Mouse (Mus musculus): Measurements from ENCODE around the gene Pabpn1. TPM values are rescaled to one million over a fixed set of nuclear protein-coding genes. Genes with fewer than 3 reads are reported as not detected.

The Pabpn1 gene
- polyA plus RNA-seq, 1 experiment from 2014 or later, result 159 TPM

DNA sequence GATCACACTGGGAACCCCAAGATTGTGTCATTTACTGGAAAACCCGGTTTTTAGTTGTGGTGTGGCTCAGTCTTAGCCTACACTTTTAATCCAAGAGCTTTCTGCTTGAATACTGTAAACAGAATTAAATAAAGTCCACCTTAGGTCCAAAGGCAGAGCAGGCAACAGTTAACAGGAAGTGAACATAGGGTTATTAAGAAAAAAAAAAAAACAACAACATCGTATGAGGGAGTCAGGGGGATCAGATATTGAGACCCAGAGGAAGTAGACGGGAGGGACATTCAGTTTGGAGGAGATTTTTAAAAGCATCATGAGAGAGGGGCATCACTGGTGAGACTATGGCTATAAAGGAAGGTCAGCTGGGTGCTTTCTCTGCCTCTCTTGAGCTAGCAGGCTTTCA, 26.0 kb upstream of the Pabpn1 start:
- H3K36me3 ChIP-seq (replicated peaks; ENCODE audit: control insufficient read depth, insufficient read depth), result no peaks in the 10 kb centered on the region
- H3K4me1 ChIP-seq (replicated peaks; ENCODE audit: control insufficient read depth, insufficient read depth, low read length), result peaks cover 7% of the 10 kb centered on the region
- no peak overlapping the region for H3K4me2 ChIP-seq (replicated peaks)
- H3K27ac ChIP-seq, result no peak overlapping the region
- DNase-seq (ENCODE audit: low spot score) (no peak), ATAC-seq (ENCODE audit: low FRiP score) (no peak)
- H3K4me3 ChIP-seq (replicated peaks; ENCODE audit: low read length), result no peak overlapping the region
- no peak overlapping the region for H3K9ac ChIP-seq
- WGBS, result 82% methylated on average over 3 of the region's 3 CpGs
- H3K27me3 ChIP-seq (ENCODE audit: control insufficient read depth, insufficient read depth, low read length), result no peaks in the 10 kb centered on the region
- no peaks in the 10 kb centered on the region for H3K9me3 ChIP-seq (ENCODE audit: control insufficient read depth, low read length)

DNA sequence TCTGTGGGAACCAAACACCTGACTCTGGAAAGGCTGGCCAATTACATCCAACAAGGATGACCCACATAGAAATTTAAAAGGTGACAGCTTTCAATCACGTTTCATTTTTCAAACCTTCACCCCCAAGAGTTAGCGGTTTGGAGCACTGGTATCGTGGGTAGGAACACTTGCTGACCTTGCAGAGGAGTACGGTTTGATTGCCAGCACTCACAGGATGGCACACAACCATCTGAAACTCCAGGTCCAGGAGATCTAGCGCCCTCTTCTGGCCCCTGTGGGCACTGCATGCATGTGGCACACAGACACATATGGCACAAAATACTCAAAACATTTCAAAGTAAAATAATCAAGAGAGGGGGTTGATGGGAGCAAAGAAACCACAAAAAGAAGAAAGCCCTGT, 25.4 kb upstream of the Pabpn1 start:
- 63% methylated on average over 5 of the region's 5 CpGs for WGBS
- Histone ChIP-seq H3K9me3 (ENCODE audit: control insufficient read depth, low read length) (no peaks in the 10 kb centered on the region), H3K4me3 (replicated peaks; ENCODE audit: low read length) (no peak overlapping the region), H3K27me3 (ENCODE audit: control insufficient read depth, insufficient read depth, low read length) (no peaks in the 10 kb centered on the region), H3K36me3 (replicated peaks; ENCODE audit: control insufficient read depth, insufficient read depth) (peaks cover 2% of the 10 kb centered on the region; the same call in 1 of the 2 replicates), H3K4me1 (replicated peaks; ENCODE audit: control insufficient read depth, insufficient read depth, low read length) (peaks cover 7% of the 10 kb centered on the region), H3K9ac (no peak overlapping the region), H3K27ac (no peak overlapping the region), H3K4me2 (replicated peaks) (no peak overlapping the region)
- ATAC-seq (ENCODE audit: low FRiP score) (no peak), DNase-seq (ENCODE audit: low spot score) (no peak)

DNA sequence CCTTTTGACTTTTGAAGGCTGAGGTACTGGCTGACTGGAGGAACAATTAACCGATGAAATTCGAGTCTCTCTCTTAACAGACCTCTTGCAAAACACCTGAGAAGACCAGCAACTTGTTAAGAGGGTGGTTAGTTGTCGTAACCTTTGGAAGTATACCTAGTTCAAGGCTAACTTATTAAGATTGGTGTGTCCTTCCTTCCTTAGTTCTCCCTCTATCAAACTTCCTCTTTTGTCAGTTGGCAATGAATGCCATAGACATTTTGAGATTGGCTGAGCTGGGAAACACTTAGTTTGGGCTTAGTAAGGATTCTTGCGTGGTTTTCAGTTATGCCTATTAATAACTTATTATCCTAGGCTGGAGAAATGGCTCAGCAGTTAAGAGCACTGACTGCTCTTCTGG, 24.3 kb upstream of the Pabpn1 start:
- Histone ChIP-seq H3K27ac (no peak overlapping the region), H3K4me1 (replicated peaks; ENCODE audit: control insufficient read depth, insufficient read depth, low read length) (peaks cover 5% of the 10 kb centered on the region), H3K9ac (no peak overlapping the region), H3K4me2 (replicated peaks) (no peak overlapping the region), H3K36me3 (replicated peaks; ENCODE audit: control insufficient read depth, insufficient read depth) (peaks cover 7% of the 10 kb centered on the region), H3K27me3 (ENCODE audit: control insufficient read depth, insufficient read depth, low read length) (no peaks in the 10 kb centered on the region), H3K9me3 (ENCODE audit: control insufficient read depth, low read length) (no peaks in the 10 kb centered on the region), H3K4me3 (replicated peaks; ENCODE audit: low read length) (no peak overlapping the region)
- 93% methylated on average over 4 of the region's 4 CpGs for WGBS
- no peak for ATAC-seq (ENCODE audit: low FRiP score)
- DNase-seq (ENCODE audit: low spot score), result no peak

DNA sequence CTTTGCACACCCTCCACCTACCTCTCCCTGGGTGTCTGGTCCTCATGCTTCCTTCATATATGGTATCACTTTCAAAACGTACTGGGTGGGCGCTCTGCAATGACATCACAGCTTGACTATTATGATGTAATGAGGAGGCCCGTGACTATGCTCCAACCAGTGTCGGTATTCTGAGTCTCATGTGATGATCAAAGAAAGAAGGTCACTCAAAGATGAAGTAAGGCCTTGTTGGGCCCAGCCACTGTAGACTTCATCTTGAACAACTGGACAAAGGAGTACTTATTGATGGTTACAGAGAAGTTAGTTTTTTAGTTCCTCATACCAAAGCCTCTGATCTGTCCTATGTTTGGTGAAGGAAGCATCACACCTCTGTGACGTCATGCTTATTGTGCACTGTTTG, 21.4 kb upstream of the Pabpn1 start, which contains the start of gene Homez:
Gene Homez, minus strand, starts transcription at position 101 of the 400 bp plus-strand sequence.
- Histone ChIP-seq H3K9me3 (ENCODE audit: control insufficient read depth, low read length) (no peaks in the 10 kb centered on the region), H3K27ac (no peak within 1 kb of the TSS), H3K27me3 (ENCODE audit: control insufficient read depth, insufficient read depth, low read length) (no peaks in the 10 kb centered on the region), H3K4me1 (replicated peaks; ENCODE audit: control insufficient read depth, insufficient read depth, low read length) (peaks cover 8% of the 10 kb centered on the region; the same call in 1 of the 2 replicates), H3K4me3 (replicated peaks; ENCODE audit: low read length) (no peak within 1 kb of the TSS), H3K9ac (no peak within 1 kb of the TSS), H3K36me3 (replicated peaks; ENCODE audit: control insufficient read depth, insufficient read depth) (peaks cover 7% of the 10 kb centered on the region), H3K4me2 (replicated peaks) (no peak within 1 kb of the TSS)
- DNase-seq (ENCODE audit: low spot score), result no peak
- ATAC-seq (ENCODE audit: low FRiP score), result no peak
- 88% methylated on average over 5 of the region's 5 CpGs for WGBS

DNA sequence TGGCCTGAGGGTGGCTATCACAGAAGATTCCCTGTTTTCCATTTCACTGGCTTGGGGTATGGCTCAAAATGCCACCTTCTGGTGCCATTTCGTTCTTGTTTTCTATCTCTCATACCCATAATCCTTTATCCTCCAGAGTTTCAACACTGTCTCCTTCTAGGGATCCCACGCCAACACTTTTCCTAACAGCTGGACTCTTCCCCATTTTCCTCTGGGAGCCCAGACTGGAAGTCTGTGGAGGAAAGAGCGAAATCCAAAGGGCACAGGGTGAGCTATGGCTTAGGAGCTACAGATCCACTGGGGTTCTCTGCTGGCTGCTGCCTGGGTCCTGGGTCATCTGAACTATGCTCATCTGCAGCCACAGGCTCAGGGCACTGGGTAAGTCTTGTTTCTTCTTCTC, 18.1 kb upstream of the Pabpn1 start:
- Histone ChIP-seq H3K9me3 (ENCODE audit: control insufficient read depth, low read length) (no peaks in the 10 kb centered on the region), H3K9ac (no peak overlapping the region), H3K36me3 (replicated peaks; ENCODE audit: control insufficient read depth, insufficient read depth) (peaks cover 7% of the 10 kb centered on the region), H3K4me1 (replicated peaks; ENCODE audit: control insufficient read depth, insufficient read depth, low read length) (peaks cover 8% of the 10 kb centered on the region; the same call in 1 of the 2 replicates), H3K4me3 (replicated peaks; ENCODE audit: low read length) (no peak overlapping the region), H3K4me2 (replicated peaks) (no peak overlapping the region), H3K27me3 (ENCODE audit: control insufficient read depth, insufficient read depth, low read length) (peaks cover 6% of the 10 kb centered on the region; the same call in 1 of the 2 replicates), H3K27ac (no peak overlapping the region)
- DNase-seq (ENCODE audit: low spot score) (no peak), ATAC-seq (ENCODE audit: low FRiP score) (no peak)
- 89% methylated on average over 3 of the region's 3 CpGs for WGBS

DNA sequence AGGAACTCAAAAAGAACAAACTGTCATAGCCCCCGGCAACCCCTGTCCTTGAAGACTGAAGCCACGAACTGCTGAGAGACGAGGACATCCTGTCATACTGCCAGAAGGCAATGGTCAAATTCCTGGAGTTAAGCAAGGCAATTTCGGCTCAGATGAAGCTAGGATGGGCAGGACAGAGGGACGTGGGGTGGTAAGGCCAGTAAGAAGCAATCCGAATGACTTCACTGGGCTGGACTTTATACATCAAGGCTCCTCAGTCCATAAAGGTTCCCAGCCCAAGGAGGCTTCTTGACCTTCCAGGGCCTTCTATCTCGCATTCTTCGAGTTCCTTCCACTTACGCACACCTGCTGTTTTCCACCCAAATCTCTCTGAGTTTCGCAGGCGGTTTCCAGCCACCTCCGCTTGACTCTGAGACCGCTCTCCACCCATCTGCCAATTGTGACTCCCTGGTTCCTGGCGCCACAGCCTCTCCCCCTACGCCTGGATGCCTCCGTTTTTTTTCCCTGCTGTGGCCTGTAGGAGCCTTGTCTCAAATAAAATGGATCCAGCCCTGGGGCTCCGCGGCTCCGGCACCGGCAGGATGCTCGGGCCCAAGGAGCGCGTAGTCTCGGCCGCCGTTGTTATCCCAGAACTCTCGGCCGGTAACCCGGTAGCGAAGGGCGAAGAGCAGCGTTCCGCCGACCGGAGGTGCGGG, 16.3 kb upstream of the Pabpn1 start:
- Histone ChIP-seq H3K4me2 (replicated peaks) (peak overlapping the region; percentile 92), H3K27me3 (ENCODE audit: control insufficient read depth, insufficient read depth, low read length) (peaks cover 6% of the 10 kb centered on the region; the same call in 1 of the 2 replicates), H3K36me3 (replicated peaks; ENCODE audit: control insufficient read depth, insufficient read depth) (peaks cover 7% of the 10 kb centered on the region), H3K27ac (peak overlapping the region; percentile 95), H3K9ac (peak overlapping the region; percentile 86), H3K9me3 (ENCODE audit: control insufficient read depth, low read length) (no peaks in the 10 kb centered on the region), H3K4me3 (replicated peaks; ENCODE audit: low read length) (peak overlapping the region; percentile 71), H3K4me1 (replicated peaks; ENCODE audit: control insufficient read depth, insufficient read depth, low read length) (peaks cover 8% of the 10 kb centered on the region; the same call in 1 of the 2 replicates)
- WGBS, result 2% methylated on average over 35 of the region's 36 CpGs
- peak; percentile 25 for DNase-seq (ENCODE audit: low spot score)
- ATAC-seq (ENCODE audit: low FRiP score), result peak; percentile 74

DNA sequence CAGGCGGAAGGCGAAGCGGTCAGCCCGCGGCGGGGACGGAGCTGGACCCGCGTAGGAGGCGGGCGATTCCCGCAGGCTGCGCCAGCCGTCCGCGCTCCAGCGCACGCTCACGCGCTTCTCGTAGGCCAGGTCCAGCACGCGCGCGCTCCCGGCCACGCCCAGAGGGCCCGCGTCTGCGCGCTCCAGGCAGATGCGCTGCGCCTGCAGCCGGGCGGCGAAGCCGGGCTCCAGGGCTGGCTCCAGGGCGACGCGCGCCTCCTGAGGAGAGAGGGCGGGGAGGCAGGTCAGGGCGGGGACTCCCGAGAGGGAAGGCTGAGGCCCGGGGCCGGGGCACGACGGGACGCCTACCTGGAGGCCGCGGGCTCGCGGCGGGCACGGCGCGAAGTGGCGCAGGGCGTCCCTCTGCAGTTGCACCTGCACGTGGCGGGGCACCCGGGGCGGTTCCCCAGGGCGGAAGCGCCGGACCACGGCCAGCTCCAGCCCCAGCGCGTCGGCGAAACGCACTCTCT, 15.7 kb upstream of the Pabpn1 start:
- H3K4me3 ChIP-seq (replicated peaks; ENCODE audit: low read length), result peak overlapping the region; percentile 71
- peak overlapping the region; percentile 86 for H3K9ac ChIP-seq
- peaks cover 7% of the 10 kb centered on the region for H3K36me3 ChIP-seq (replicated peaks; ENCODE audit: control insufficient read depth, insufficient read depth)
- peaks cover 8% of the 10 kb centered on the region; the same call in 1 of the 2 replicates for H3K4me1 ChIP-seq (replicated peaks; ENCODE audit: control insufficient read depth, insufficient read depth, low read length)
- peak; percentile 92 for DNase-seq (ENCODE audit: low spot score)
- peak overlapping the region; percentile 92 for H3K4me2 ChIP-seq (replicated peaks)
- H3K9me3 ChIP-seq (ENCODE audit: control insufficient read depth, low read length), result no peaks in the 10 kb centered on the region
- peak overlapping the region; percentile 95 for H3K27ac ChIP-seq
- peaks cover 6% of the 10 kb centered on the region; the same call in 1 of the 2 replicates for H3K27me3 ChIP-seq (ENCODE audit: control insufficient read depth, insufficient read depth, low read length)
- peak; percentile 91 for ATAC-seq (ENCODE audit: low FRiP score)
- under 1% methylated on average over 65 of the region's 72 CpGs for WGBS

DNA sequence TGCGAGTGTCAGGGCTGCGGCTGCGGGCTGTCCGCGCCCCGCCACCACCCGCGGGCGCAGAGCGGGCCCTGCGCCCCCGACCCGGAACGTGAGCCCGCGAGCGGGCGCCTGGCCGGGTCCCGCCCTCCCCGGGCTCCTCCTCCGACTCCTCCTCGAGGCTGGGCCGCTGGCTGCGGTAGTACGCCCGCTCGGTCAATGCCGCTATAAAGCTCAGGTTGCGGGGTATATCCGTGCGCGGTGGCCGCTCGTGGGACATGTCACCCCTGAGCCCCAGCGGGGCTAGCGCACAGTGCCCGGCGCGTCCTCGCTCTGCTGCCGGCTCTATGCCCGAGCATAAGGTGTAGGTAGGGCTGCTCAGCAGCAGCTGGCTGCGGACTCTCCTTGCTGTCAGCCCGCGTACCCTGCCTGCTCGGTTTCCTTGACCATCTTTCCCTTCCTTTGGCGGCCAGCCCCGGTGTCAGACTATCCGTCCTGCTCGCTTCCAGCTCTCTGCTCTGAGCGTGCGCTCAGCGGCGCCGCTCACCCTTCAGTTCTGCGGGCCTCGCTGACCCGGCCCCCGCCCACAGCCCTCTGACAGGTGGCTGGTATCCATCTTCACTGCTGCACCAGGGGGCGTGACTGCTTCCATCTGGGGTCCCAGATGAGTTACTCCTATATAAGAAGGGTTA, 15.1 kb upstream of the Pabpn1 start, which contains the start of gene Ppp1r3e:
Gene Ppp1r3e, minus strand, starts transcription at position 503 of the 668 bp plus-strand sequence.
- DNase-seq (ENCODE audit: low spot score) (peak; percentile 57), ATAC-seq (ENCODE audit: low FRiP score) (peak; percentile 71)
- Histone ChIP-seq H3K27me3 (ENCODE audit: control insufficient read depth, insufficient read depth, low read length) (peaks cover 6% of the 10 kb centered on the region; the same call in 1 of the 2 replicates), H3K4me3 (replicated peaks; ENCODE audit: low read length) (peak within 1 kb of the TSS; percentile 71), H3K9ac (peak within 1 kb of the TSS; percentile 86), H3K36me3 (replicated peaks; ENCODE audit: control insufficient read depth, insufficient read depth) (peaks cover 3% of the 10 kb centered on the region; the same call in 1 of the 2 replicates), H3K4me1 (replicated peaks; ENCODE audit: control insufficient read depth, insufficient read depth, low read length) (peaks cover 8% of the 10 kb centered on the region; the same call in 1 of the 2 replicates), H3K27ac (peak within 1 kb of the TSS; percentile 95), H3K4me2 (replicated peaks) (peak within 1 kb of the TSS; percentile 92), H3K9me3 (ENCODE audit: control insufficient read depth, low read length) (no peaks in the 10 kb centered on the region)
- 1% methylated on average over 55 of the region's 61 CpGs for WGBS
